Mouse (Mus musculus): ENCODE measurements around the gene Ppargc1a. TPM values are rescaled to one million over a fixed set of nuclear protein-coding genes. Genes with fewer than 3 reads are reported as not detected.

Ppargc1a gene
- polyA plus RNA-seq (2015; fragmentation: Nextera tagmentation; extraction: Ambion mirVana) = 8.1 TPM in 2 replicates

DNA sequence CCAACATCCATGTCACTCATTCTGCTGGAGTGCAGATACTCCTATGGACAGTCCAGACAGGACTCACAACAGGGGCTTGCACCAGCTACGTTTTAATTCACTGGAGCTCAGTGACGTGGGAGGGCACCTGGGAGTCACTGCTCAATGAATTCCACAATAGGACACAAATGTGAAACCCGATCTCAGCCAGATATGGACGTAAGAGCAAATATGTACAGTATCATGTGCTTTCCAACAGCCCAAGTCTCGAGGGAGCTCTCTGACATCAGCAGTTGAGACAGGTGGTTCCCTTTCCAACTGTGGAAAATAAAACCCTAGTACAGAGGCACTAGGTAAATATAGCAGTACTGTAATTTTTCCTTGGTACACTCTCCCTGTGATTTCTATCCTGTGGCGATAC lies at the start of gene Ppargc1a:
Ppargc1a (minus strand) TSS at position 68 of the 400 bp plus-strand sequence.
- H3K27me3 ChIP-seq (ENCODE audit: control insufficient read depth, insufficient read depth, low read depth, low read length) = no peaks in the 10 kb centered on the region
- H3K4me1 ChIP-seq (replicated peaks; ENCODE audit: control insufficient read depth, insufficient read depth, low read length) = 0 out of 2 replicates have a peak, but pooled peaks cover 4% of the 10 kb centered on the region
- H3K4me3 ChIP-seq (ENCODE audit: low read length) = no peak within 1 kb of the TSS
- peak; percentile 65 for ATAC-seq (ENCODE audit: low read depth)
- H3K9me3 ChIP-seq (ENCODE audit: control insufficient read depth, low read length) = no peaks in the 10 kb centered on the region
- WGBS = 26% methylated on average over 6 of the region's 6 CpGs
- H3K27ac ChIP-seq (ENCODE audit: low read length) = peak within 1 kb of the TSS; percentile 34; the same call in 1 of the 2 replicates
- H3K9ac ChIP-seq (ENCODE audit: low read length) = no peak within 1 kb of the TSS
- peak within 1 kb of the TSS; percentile 12; the same call in 1 of the 2 replicates for H3K4me2 ChIP-seq (ENCODE audit: low read depth, low read length)
- H3K36me3 ChIP-seq (ENCODE audit: control insufficient read depth, insufficient read depth, low read length) = no peaks in the 10 kb centered on the region

DNA sequence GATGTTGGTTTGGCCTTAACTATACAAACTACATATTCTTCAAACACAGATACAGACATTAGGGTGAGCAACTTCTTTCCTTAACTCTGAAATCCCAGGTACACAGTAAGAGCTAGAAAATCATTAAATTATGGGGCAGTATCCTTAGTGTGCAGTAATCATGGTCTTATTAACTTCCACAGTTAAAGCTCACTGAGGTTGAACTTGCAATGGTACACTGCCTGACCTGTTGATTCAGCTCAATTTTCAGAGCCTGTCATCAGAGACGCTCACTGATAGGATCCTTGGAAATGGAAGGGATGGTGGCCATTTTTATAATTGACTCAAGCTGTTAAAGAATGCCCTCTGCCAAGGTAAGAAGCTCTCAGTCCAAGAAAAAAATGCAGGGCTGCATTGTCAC lies 49.4 kb upstream of the Ppargc1a start:
- Histone ChIP-seq H3K36me3 (ENCODE audit: control insufficient read depth, insufficient read depth, low read length) (no peaks in the 10 kb centered on the region), H3K27ac (ENCODE audit: low read length) (no peak overlapping the region), H3K27me3 (ENCODE audit: control insufficient read depth, insufficient read depth, low read depth, low read length) (no peaks in the 10 kb centered on the region), H3K4me3 (ENCODE audit: low read length) (no peak overlapping the region), H3K9me3 (ENCODE audit: control insufficient read depth, low read length) (no peaks in the 10 kb centered on the region), H3K4me1 (replicated peaks; ENCODE audit: control insufficient read depth, insufficient read depth, low read length) (no peaks in the 10 kb centered on the region), H3K4me2 (ENCODE audit: low read depth, low read length) (no peak overlapping the region), H3K9ac (ENCODE audit: low read length) (no peak overlapping the region)
- 79% methylated on average over 1 of the region's 1 CpGs for WGBS
- ATAC-seq (ENCODE audit: low read depth) = no peak

- H3K4me3 ChIP-seq (ENCODE audit: low read length) = no peak overlapping the region
- H3K9me3 ChIP-seq (ENCODE audit: control insufficient read depth, low read length) = no peaks in the 10 kb centered on the region
- no peaks in the 10 kb centered on the region for H3K27me3 ChIP-seq (ENCODE audit: control insufficient read depth, insufficient read depth, low read depth, low read length)
- H3K4me1 ChIP-seq (replicated peaks; ENCODE audit: control insufficient read depth, insufficient read depth, low read length) = no peaks in the 10 kb centered on the region
- WGBS = 86% methylated on average over 4 of the region's 4 CpGs
- no peak overlapping the region for H3K4me2 ChIP-seq (ENCODE audit: low read depth, low read length)
- no peak for ATAC-seq (ENCODE audit: low read depth)
- H3K9ac ChIP-seq (ENCODE audit: low read length) = no peak overlapping the region
- H3K27ac ChIP-seq (ENCODE audit: low read length) = no peak overlapping the region
- H3K36me3 ChIP-seq (ENCODE audit: control insufficient read depth, insufficient read depth, low read length) = no peaks in the 10 kb centered on the region
Observed at GRCm38 (mm10) chr5:51612049-51612448, 44.5 kb upstream of the Ppargc1a start.

DNA sequence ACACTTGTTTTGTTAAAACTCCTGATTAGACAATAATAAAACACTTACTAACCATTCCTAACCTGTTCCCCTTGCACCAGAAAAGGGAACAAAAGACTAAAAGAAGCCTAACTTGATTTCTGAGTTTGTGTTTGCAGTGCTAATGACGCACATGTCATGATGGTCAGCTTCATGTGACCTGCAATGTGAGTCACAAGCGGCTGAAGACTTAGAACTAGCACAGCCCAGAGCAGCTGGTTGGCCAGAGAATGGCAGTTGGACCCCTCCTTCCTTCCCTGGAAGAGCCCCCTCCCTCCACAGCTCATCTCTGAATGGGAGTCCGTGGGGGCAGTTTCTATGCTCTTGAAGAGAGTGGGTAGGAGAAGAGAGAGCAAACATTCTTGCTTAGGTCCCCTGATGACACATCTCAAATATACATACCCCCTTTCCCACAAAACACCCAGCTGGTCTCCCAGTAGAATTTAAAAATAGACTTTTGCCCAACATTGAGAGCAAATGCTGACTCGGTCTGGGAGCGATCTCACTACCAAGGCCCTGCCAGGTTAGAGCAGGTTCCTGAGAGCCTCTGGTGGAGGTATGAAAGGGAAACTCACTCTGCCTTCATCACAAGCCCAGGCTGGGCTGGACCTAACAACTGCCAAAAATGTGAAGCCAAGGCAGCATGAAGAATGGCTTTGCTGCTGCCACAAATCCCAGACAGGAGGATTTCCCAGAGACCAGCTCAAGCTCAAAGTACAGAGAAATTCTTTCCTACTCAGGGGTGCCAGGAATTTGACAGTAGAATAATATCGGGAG lies 40.4 kb upstream of the Ppargc1a start:
- Histone ChIP-seq H3K9ac (ENCODE audit: low read length) (no peak overlapping the region), H3K9me3 (ENCODE audit: control insufficient read depth, low read length) (no peaks in the 10 kb centered on the region), H3K4me3 (ENCODE audit: low read length) (no peak overlapping the region), H3K4me2 (ENCODE audit: low read depth, low read length) (no peak overlapping the region), H3K4me1 (replicated peaks; ENCODE audit: control insufficient read depth, insufficient read depth, low read length) (no peaks in the 10 kb centered on the region), H3K36me3 (ENCODE audit: control insufficient read depth, insufficient read depth, low read length) (no peaks in the 10 kb centered on the region), H3K27me3 (ENCODE audit: control insufficient read depth, insufficient read depth, low read depth, low read length) (no peaks in the 10 kb centered on the region), H3K27ac (ENCODE audit: low read length) (no peak overlapping the region)
- no peak for ATAC-seq (ENCODE audit: low read depth)
- 50% methylated on average over 6 of the region's 6 CpGs for WGBS

GRCm38 (mm10) chr5:51599549-51599948 lies 32.0 kb upstream of the Ppargc1a start:
- 67% methylated on average over 6 of the region's 6 CpGs for WGBS
- H3K4me2 ChIP-seq (ENCODE audit: low read depth, low read length) = no peak overlapping the region
- H3K36me3 ChIP-seq (ENCODE audit: control insufficient read depth, insufficient read depth, low read length) = no peaks in the 10 kb centered on the region
- H3K9me3 ChIP-seq (ENCODE audit: control insufficient read depth, low read length) = no peaks in the 10 kb centered on the region
- H3K4me1 ChIP-seq (replicated peaks; ENCODE audit: control insufficient read depth, insufficient read depth, low read length) = no peaks in the 10 kb centered on the region
- no peak overlapping the region for H3K4me3 ChIP-seq (ENCODE audit: low read length)
- ATAC-seq (ENCODE audit: low read depth) = no peak
- no peaks in the 10 kb centered on the region for H3K27me3 ChIP-seq (ENCODE audit: control insufficient read depth, insufficient read depth, low read depth, low read length)
- no peak overlapping the region for H3K9ac ChIP-seq (ENCODE audit: low read length)
- no peak overlapping the region for H3K27ac ChIP-seq (ENCODE audit: low read length)

DNA sequence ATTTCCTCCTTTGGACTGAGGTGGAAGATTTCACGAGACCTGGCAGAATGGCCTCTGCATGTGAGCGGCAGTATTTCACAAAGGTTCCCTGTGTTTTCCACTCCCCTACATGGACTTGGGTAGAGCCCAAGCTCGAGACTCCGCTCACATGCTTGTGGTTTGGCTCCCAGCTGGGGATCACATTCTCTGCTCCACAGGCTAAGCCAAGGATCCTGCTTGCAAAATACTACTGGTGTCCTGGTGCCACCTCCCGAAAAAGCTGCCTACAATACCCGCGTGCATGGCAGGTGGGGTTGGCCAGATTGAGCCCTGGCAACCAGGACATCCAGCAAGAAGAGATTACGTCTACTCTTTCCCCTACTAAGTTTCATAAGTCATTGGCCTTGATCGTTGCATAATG lies 28.1 kb upstream of the Ppargc1a start:
- no peak overlapping the region for H3K4me2 ChIP-seq (ENCODE audit: low read depth, low read length)
- H3K27ac ChIP-seq (ENCODE audit: low read length) = no peak overlapping the region
- no peaks in the 10 kb centered on the region for H3K36me3 ChIP-seq (ENCODE audit: control insufficient read depth, insufficient read depth, low read length)
- ATAC-seq (ENCODE audit: low read depth) = no peak
- H3K4me1 ChIP-seq (replicated peaks; ENCODE audit: control insufficient read depth, insufficient read depth, low read length) = peaks cover 7% of the 10 kb centered on the region
- no peak overlapping the region for H3K9ac ChIP-seq (ENCODE audit: low read length)
- 85% methylated on average over 9 of the region's 9 CpGs for WGBS
- no peak overlapping the region for H3K4me3 ChIP-seq (ENCODE audit: low read length)
- H3K9me3 ChIP-seq (ENCODE audit: control insufficient read depth, low read length) = no peaks in the 10 kb centered on the region
- no peaks in the 10 kb centered on the region for H3K27me3 ChIP-seq (ENCODE audit: control insufficient read depth, insufficient read depth, low read depth, low read length)

DNA sequence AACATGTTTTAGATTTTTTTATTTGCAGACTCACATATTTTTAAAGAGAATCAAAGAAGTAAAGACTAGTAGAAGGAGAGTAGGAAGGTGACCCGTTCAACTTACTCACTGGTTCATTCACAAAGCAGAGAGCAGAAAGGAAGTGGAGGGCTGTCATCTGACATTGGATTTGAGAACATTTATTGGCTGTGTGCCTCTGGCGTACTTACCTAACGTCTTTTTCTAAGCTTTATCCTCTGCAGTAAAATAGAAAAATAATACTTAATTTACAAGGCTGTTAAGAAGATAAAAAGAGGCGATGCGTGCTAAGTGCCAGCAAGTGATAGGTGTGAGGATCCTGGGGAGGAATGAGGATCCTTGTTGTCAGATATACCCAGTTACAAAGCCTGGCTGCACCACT lies 24.7 kb upstream of the Ppargc1a start:
- WGBS = 28% methylated on average over 5 of the region's 5 CpGs
- Histone ChIP-seq H3K4me2 (ENCODE audit: low read depth, low read length) (no peak overlapping the region), H3K27me3 (ENCODE audit: control insufficient read depth, insufficient read depth, low read depth, low read length) (no peaks in the 10 kb centered on the region), H3K4me1 (replicated peaks; ENCODE audit: control insufficient read depth, insufficient read depth, low read length) (peaks cover 7% of the 10 kb centered on the region), H3K4me3 (ENCODE audit: low read length) (no peak overlapping the region), H3K27ac (ENCODE audit: low read length) (no peak overlapping the region), H3K9me3 (ENCODE audit: control insufficient read depth, low read length) (no peaks in the 10 kb centered on the region), H3K9ac (ENCODE audit: low read length) (no peak overlapping the region), H3K36me3 (ENCODE audit: control insufficient read depth, insufficient read depth, low read length) (no peaks in the 10 kb centered on the region)
- no peak for ATAC-seq (ENCODE audit: low read depth)

DNA sequence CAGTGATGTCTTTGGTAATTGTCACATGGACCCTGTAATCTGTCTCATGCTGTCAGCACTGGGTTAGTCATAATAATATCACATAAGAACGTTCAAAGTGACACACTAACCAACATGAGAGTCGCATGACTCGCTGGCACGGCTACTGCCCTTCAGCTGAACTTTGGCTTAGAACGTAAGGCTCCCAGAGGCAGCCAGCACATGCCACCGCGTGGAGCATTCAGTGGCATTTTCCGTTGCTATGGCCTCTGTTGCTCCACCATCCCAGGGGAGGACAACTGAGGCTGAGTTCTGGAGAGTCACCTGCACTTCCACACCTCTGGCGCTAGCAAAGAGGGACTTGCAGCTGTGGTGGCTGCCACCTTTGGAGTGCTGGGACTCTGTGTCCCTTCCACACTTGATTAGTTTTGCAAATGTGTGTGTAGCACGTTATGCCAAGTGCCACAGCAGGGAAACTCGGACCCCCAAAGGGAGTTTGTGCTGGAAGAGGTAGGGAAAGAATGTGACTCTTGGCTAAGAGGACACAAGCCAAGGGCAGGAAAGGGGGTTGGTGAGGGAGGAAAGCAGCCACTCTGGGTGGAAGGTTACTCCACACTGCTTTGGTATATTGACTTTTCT lies 24.1 kb upstream of the Ppargc1a start:
- Histone ChIP-seq H3K4me2 (ENCODE audit: low read depth, low read length) (peak overlapping the region; percentile 36), H3K9ac (ENCODE audit: low read length) (no peak overlapping the region), H3K36me3 (ENCODE audit: control insufficient read depth, insufficient read depth, low read length) (no peaks in the 10 kb centered on the region), H3K27me3 (ENCODE audit: control insufficient read depth, insufficient read depth, low read depth, low read length) (no peaks in the 10 kb centered on the region), H3K27ac (ENCODE audit: low read length) (no peak overlapping the region), H3K4me1 (replicated peaks; ENCODE audit: control insufficient read depth, insufficient read depth, low read length) (peaks cover 7% of the 10 kb centered on the region), H3K9me3 (ENCODE audit: control insufficient read depth, low read length) (no peaks in the 10 kb centered on the region), H3K4me3 (ENCODE audit: low read length) (no peak overlapping the region)
- WGBS = 5% methylated on average over 11 of the region's 11 CpGs
- ATAC-seq (ENCODE audit: low read depth) = peak; percentile 70

DNA sequence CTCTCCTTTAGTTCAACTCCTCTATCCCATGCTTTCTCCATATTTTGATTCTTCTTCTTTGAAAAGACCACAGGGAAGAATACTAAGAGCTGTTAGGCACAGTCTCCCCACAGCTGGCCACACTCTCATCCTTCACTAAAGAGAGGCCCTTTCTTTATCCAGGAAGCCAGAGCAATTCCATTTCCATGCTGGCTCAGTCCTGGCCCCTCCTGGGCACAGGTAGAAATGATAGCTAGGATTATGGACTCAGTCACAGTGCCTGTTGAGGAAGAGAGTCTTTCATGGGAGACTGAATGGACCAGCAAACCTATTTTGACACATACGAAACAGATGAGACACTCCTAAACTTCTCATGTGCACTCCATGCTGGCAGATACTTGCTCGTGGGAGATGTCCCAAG lies 18.7 kb upstream of the Ppargc1a start:
- ATAC-seq (ENCODE audit: low read depth) = no peak
- H3K27me3 ChIP-seq (ENCODE audit: control insufficient read depth, insufficient read depth, low read depth, low read length) = no peaks in the 10 kb centered on the region
- peaks cover 9% of the 10 kb centered on the region for H3K4me1 ChIP-seq (replicated peaks; ENCODE audit: control insufficient read depth, insufficient read depth, low read length)
- H3K4me2 ChIP-seq (ENCODE audit: low read depth, low read length) = no peak overlapping the region
- H3K27ac ChIP-seq (ENCODE audit: low read length) = no peak overlapping the region
- no peak overlapping the region for H3K9ac ChIP-seq (ENCODE audit: low read length)
- no peaks in the 10 kb centered on the region for H3K36me3 ChIP-seq (ENCODE audit: control insufficient read depth, insufficient read depth, low read length)
- H3K4me3 ChIP-seq (ENCODE audit: low read length) = no peak overlapping the region
- whole genome bisulfite sequencing = 78% methylated on average over 2 of the region's 2 CpGs
- H3K9me3 ChIP-seq (ENCODE audit: control insufficient read depth, low read length) = no peaks in the 10 kb centered on the region

Measured in lung, embryonic 16.5 days (tissue).